20 mouse cellular contexts compared by ENCODE assay signal in genomic region chr5:34231901-34232300, GRCm38 (mm10). TPM values are rescaled to one million over a fixed set of nuclear protein-coding genes. Genes with fewer than 3 reads are reported as not detected.
DNase-seq lines count a peak whose midpoint lies in the region; ATAC-seq and TF ChIP-seq lines count a peak whose summit lies in the region.
"Had no signal": no experiment of that assay in that cellular context is flagged by ENCODE, and none has a peak within 500 bp of the region (broad histone marks: within the 10 kb centered on the region; RNA-seq: fewer than 3 reads in every experiment).

No protein-coding gene starts in this region.

- no peak for TF ChIP-seq CTCF in layer of hippocampus, adult 2 months (conservative IDR thresholded peaks at IDR 0.05)

- no peak overlapping the region for H3K4me3 ChIP-seq in layer of hippocampus, adult 2 months
- no peak overlapping the region for H3K4me3 ChIP-seq in hindbrain, embryonic 14.5 days (replicated peaks; ENCODE audit: low read length)
- H3K4me3 ChIP-seq: forebrain, embryonic 15.5 days; limb, embryonic 13.5 days; liver, embryonic 15.5 days; midbrain, embryonic 15.5 days had no signal

- H3K27ac ChIP-seq in layer of hippocampus, adult 2 months: peak overlapping the region; percentile 20; the same call in 1 of the 2 replicates
- H3K27ac ChIP-seq in hindbrain, embryonic 14.5 days: no peak overlapping the region
- H3K27ac ChIP-seq: forebrain, embryonic 15.5 days; limb, embryonic 13.5 days; liver, embryonic 15.5 days; midbrain, embryonic 15.5 days had no signal

- H3K4me2 ChIP-seq in hindbrain, embryonic 14.5 days (replicated peaks): no peak overlapping the region
- H3K4me2 ChIP-seq: forebrain, embryonic 15.5 days; limb, embryonic 13.5 days; liver, embryonic 15.5 days; midbrain, embryonic 15.5 days had no signal

- H3K9me3 ChIP-seq in hindbrain, embryonic 14.5 days (ENCODE audit: control insufficient read depth, low read length): no peaks in the 10 kb centered on the region
- H3K9me3 ChIP-seq: forebrain, embryonic 15.5 days; limb, embryonic 13.5 days; liver, embryonic 15.5 days; midbrain, embryonic 15.5 days had no signal

- H3K9ac ChIP-seq in hindbrain, embryonic 14.5 days: no peak overlapping the region
- H3K9ac ChIP-seq: forebrain, embryonic 15.5 days; limb, embryonic 13.5 days; liver, embryonic 15.5 days; midbrain, embryonic 15.5 days had no signal

- no peaks in the 10 kb centered on the region for H3K36me3 ChIP-seq in hindbrain, embryonic 14.5 days (replicated peaks; ENCODE audit: control insufficient read depth, insufficient read depth)
- H3K36me3 ChIP-seq: forebrain, embryonic 15.5 days; limb, embryonic 13.5 days; liver, embryonic 15.5 days; midbrain, embryonic 15.5 days had no signal

- DNase-seq in cerebellum, adult 11-12 months: peak; percentile 43
- no peak for DNase-seq in cerebellum, adult 11 months
- no peak for DNase-seq in layer of hippocampus, adult 2 months (ENCODE audit: low spot score in 2 of 2)
- no peak for DNase-seq in layer of hippocampus, adult 9-11 months
- DNase-seq in thymus, postnatal 0 days (ENCODE audit: low spot score): peak; percentile 52
- no peak for DNase-seq in urinary bladder, postnatal 25 days (ENCODE audit: low spot score)
- no peak for DNase-seq in hindbrain, embryonic 14.5 days (ENCODE audit: low spot score)
- DNase-seq: embryo, embryonic 11 days; heart, postnatal 10 days; lung, postnatal 10 days; right cerebral cortex, postnatal 25 days had no signal

- 91% methylated on average over 6 of the region's 6 CpGs for WGBS in hindbrain, embryonic 14.5 days

- H3K27me3 ChIP-seq in hindbrain, embryonic 14.5 days (ENCODE audit: control insufficient read depth, insufficient read depth, low read length): no peaks in the 10 kb centered on the region
- H3K27me3 ChIP-seq: forebrain, embryonic 15.5 days; limb, embryonic 13.5 days; liver, embryonic 15.5 days; midbrain, embryonic 15.5 days; Patski had no signal

- no peaks in the 10 kb centered on the region for H3K4me1 ChIP-seq in hindbrain, embryonic 14.5 days (replicated peaks; ENCODE audit: control insufficient read depth, insufficient read depth, low read length)
- H3K4me1 ChIP-seq: liver, embryonic 15.5 days; midbrain, embryonic 15.5 days had no signal

- ATAC-seq in granulocyte monocyte progenitor cell, adult 5-6 weeks (replicated peaks; ENCODE audit: poor library complexity, severe bottlenecking): peak; percentile 72
- no peak for ATAC-seq in hindbrain, embryonic 14.5 days (ENCODE audit: low FRiP score)
- ATAC-seq: forebrain, embryonic 15.5 days; midbrain, embryonic 15.5 days; Patski had no signal

RNA-seq across cellular contexts. Expression of gene Mxd4, which starts 44.4 kb away (rescaled TPM):
- total RNA-seq in layer of hippocampus, adult 2 months (2021): 10 to 100 TPM; 84.9 to 94.7 TPM
- 36.7 and 43.4 TPM in 2 replicates for total RNA-seq in granulocyte monocyte progenitor cell, adult 5-6 weeks (2014; fragmentation: Nextera tagmentation)
- total RNA-seq in granulocyte monocyte progenitor cell, adult 5-6 weeks (2017): 21.6 and 22.7 TPM in 2 replicates
- 45.3 and 50.3 TPM in 2 replicates for polyA plus RNA-seq in thymus, postnatal 0 days (2015; fragmentation: Nextera tagmentation; extraction: Ambion mirVana)
- 32.9 and 34.1 TPM in 2 replicates for polyA plus RNA-seq in hindbrain, embryonic 14.5 days (2014; fragmentation: Nextera tagmentation; extraction: Ambion mirVana)

RNA-seq across cellular contexts. Expression of gene Zfyve28, which starts 56.3 kb away (rescaled TPM):
- total RNA-seq in layer of hippocampus, adult 2 months (2021): 10 to 100 TPM; 35.0 to 35.8 TPM
- total RNA-seq in granulocyte monocyte progenitor cell, adult 5-6 weeks (2014; fragmentation: Nextera tagmentation): not detected in 2 replicates
- total RNA-seq in granulocyte monocyte progenitor cell, adult 5-6 weeks (2017): not detected in 2 replicates
- polyA plus RNA-seq in thymus, postnatal 0 days (2015; fragmentation: Nextera tagmentation; extraction: Ambion mirVana): 10.0 and 12.7 TPM in 2 replicates
- 3.8 and 4.6 TPM in 2 replicates for polyA plus RNA-seq in hindbrain, embryonic 14.5 days (2014; fragmentation: Nextera tagmentation; extraction: Ambion mirVana)

RNA-seq across cellular contexts. Expression of gene Cfap99, which starts 56.5 kb away (rescaled TPM):
- under 1 TPM; 0.22 to 0.56 TPM for total RNA-seq in layer of hippocampus, adult 2 months (2021)
- not detected in 2 replicates for total RNA-seq in granulocyte monocyte progenitor cell, adult 5-6 weeks (2014; fragmentation: Nextera tagmentation)
- not detected in 2 replicates for total RNA-seq in granulocyte monocyte progenitor cell, adult 5-6 weeks (2017)
- not detected in 2 replicates for polyA plus RNA-seq in thymus, postnatal 0 days (2015; fragmentation: Nextera tagmentation; extraction: Ambion mirVana)
- 0.09 and 0.15 TPM in 2 replicates for polyA plus RNA-seq in hindbrain, embryonic 14.5 days (2014; fragmentation: Nextera tagmentation; extraction: Ambion mirVana)
- total RNA-seq: heart, adult 18-20 months; heart, postnatal 10 days had no signal
- polyA plus RNA-seq: forebrain, embryonic 15.5 days; kidney, embryonic 14.5 days; limb, embryonic 13.5 days; liver, embryonic 15.5 days; neural tube, embryonic 11.5 days; Patski had no signal

Comparison
In these comparisons a context has a peak if more than half of its experiments do, and no peak if none do; other contexts are left out.
1. DNase-seq: peak in cerebellum, adult 11-12 months (single experiment) and thymus, postnatal 0 days (single experiment); none in cerebellum, adult 11 months (single experiment), layer of hippocampus, adult 2 months (0 of 2), layer of hippocampus, adult 9-11 months (single experiment), urinary bladder, postnatal 25 days (single experiment) and hindbrain, embryonic 14.5 days (single experiment).
2. RNA of gene Zfyve28, which starts 56.3 kb away (total RNA-seq): 35.0 to 35.8 TPM in layer of hippocampus, adult 2 months; not detected in granulocyte monocyte progenitor cell, adult 5-6 weeks; every median in the first group is over 10 times any median in the second.